Mouse (Mus musculus) olfactory bulb, adult 2 months (tissue): ENCODE measurements around the gene 4930558K02Rik. TPM values are rescaled to one million over a fixed set of nuclear protein-coding genes. Genes with fewer than 3 reads are reported as not detected.

Experiments used
- H3K27ac ChIP-seq: fragments of 200-500 bp; 2 replicates; pipeline ENCODE4 v1.5.1; 2012; ENCODE audit warnings: low read depth, low read length; ENCODE audit not compliant: insufficient read depth
- H3K4me1 ChIP-seq: fragments of 200-500 bp; 2 replicates; pipeline ENCODE4 v1.6.1; 2012; ENCODE audit warnings: low read length; ENCODE audit not compliant: control insufficient read depth, insufficient read depth
- H3K4me3 ChIP-seq: fragments of 200-500 bp; 2 replicates; pipeline ENCODE4 v1.5.1; 2012; ENCODE audit warnings: mild to moderate bottlenecking, low read depth, low read length, moderate library complexity; ENCODE audit not compliant: insufficient read depth
- CTCF ChIP-seq: fragments of 200-500 bp; IDR thresholded peaks from 2 replicates; pipeline ENCODE4 v1.5.1; 2012; ENCODE audit warnings: low read depth, mild to moderate bottlenecking, low read length, moderate library complexity; ENCODE audit not compliant: insufficient read depth
- POLR2A ChIP-seq: fragments of 200-500 bp; IDR thresholded peaks from 2 replicates; pipeline ENCODE4 v1.6.1; 2012; ENCODE audit warnings: mild to moderate bottlenecking, low read depth, low read length, moderate library complexity; ENCODE audit not compliant: insufficient read depth
- WGBS: fragments of 180-500 bp; shearing (Covaris S2); methylation state at CpG from one replicate; pipeline ENCODE4 v1.1.7; 2018; 5-methylcytosine and 5-hydroxymethylcytosine counted together
- polyA plus RNA-seq: library from polyadenylated mRNA; stranded (reverse); fragments of >200 nt; gene quantifications from 2 replicates; pipeline ENCODE4 v1.2.4, GENCODE M21; 2012; ENCODE audit warnings: low replicate concordance; ENCODE audit not compliant: missing spikeins, insufficient read depth, insufficient read length

4930558K02Rik gene
- not detected in 2 replicates for polyA plus RNA-seq

- H3K4me1 ChIP-seq: 0 out of 2 replicates have a peak, but pooled peaks cover 6% of the 10 kb centered on the region
- no peak within 1 kb of the TSS for H3K4me3 ChIP-seq
- H3K27ac ChIP-seq: no peak within 1 kb of the TSS
- TF ChIP-seq POLR2A (no peak), CTCF (no peak)
- 74% methylated on average over 1 of the region's 1 CpGs for WGBS
These were observed at the start of gene 4930558K02Rik for GRCm38 (mm10) chr1:161979536-161979935. Gene 4930558K02Rik (minus strand): TSS chr1:161979636.

- Histone ChIP-seq H3K4me3 (no peak overlapping the region), H3K4me1 (no peaks in the 10 kb centered on the region), H3K27ac (no peak overlapping the region)
- TF ChIP-seq POLR2A: no peak
- TF ChIP-seq CTCF: no peak
- WGBS: 72% methylated on average over 8 of the region's 8 CpGs
These were observed 44.3 kb upstream of the 4930558K02Rik start for GRCm38 (mm10) chr1:162023681-162024270.

- H3K27ac ChIP-seq: no peak overlapping the region
- TF ChIP-seq POLR2A: no peak
- no peak for TF ChIP-seq CTCF
- no peaks in the 10 kb centered on the region for H3K4me1 ChIP-seq
- WGBS: 89% methylated on average over 4 of the region's 4 CpGs
- no peak overlapping the region for H3K4me3 ChIP-seq
These were observed 41.3 kb upstream of the 4930558K02Rik start for GRCm38 (mm10) chr1:162020766-162021165.

GRCm38 (mm10) chr1:162020303-162020731, 40.9 kb upstream of the 4930558K02Rik start:
- TF ChIP-seq CTCF (no peak), POLR2A (no peak)
- no peaks in the 10 kb centered on the region for H3K4me1 ChIP-seq
- no peak overlapping the region for H3K27ac ChIP-seq
- no peak overlapping the region for H3K4me3 ChIP-seq
- 87% methylated on average over 7 of the region's 7 CpGs for WGBS

GRCm38 (mm10) chr1:162018601-162018977, 39.2 kb upstream of the 4930558K02Rik start:
- WGBS: 93% methylated on average over 6 of the region's 6 CpGs
- TF ChIP-seq CTCF (no peak), POLR2A (no peak)
- Histone ChIP-seq H3K4me1 (no peaks in the 10 kb centered on the region), H3K27ac (no peak overlapping the region), H3K4me3 (no peak overlapping the region)

- H3K27ac ChIP-seq: no peak overlapping the region
- WGBS: 89% methylated on average over 13 of the region's 13 CpGs
- TF ChIP-seq CTCF (no peak), POLR2A (no peak)
- no peak overlapping the region for H3K4me3 ChIP-seq
- no peaks in the 10 kb centered on the region for H3K4me1 ChIP-seq
These were observed 38.7 kb upstream of the 4930558K02Rik start for GRCm38 (mm10) chr1:162017975-162018600.

GRCm38 (mm10) chr1:162016982-162017381, 37.5 kb upstream of the 4930558K02Rik start:
- H3K4me3 ChIP-seq: no peak overlapping the region
- 74% methylated on average over 7 of the region's 7 CpGs for WGBS
- TF ChIP-seq POLR2A (no peak), CTCF (no peak)

GRCm38 (mm10) chr1:162015247-162015862, 35.9 kb upstream of the 4930558K02Rik start:
- no peak overlapping the region for H3K4me3 ChIP-seq
- TF ChIP-seq CTCF: no peak
- TF ChIP-seq POLR2A: no peak
- 83% methylated on average over 8 of the region's 8 CpGs for WGBS
- H3K27ac ChIP-seq: no peak overlapping the region
- H3K4me1 ChIP-seq: no peaks in the 10 kb centered on the region

More at GRCm38 (mm10) chr1:162016982-162017381, 37.5 kb upstream of the 4930558K02Rik start:
- no peak overlapping the region for H3K27ac ChIP-seq
- no peaks in the 10 kb centered on the region for H3K4me1 ChIP-seq

GRCm38 (mm10) chr1:162013561-162013960, 34.1 kb upstream of the 4930558K02Rik start:
- H3K27ac ChIP-seq: no peak overlapping the region
- 95% methylated on average over 4 of the region's 4 CpGs for WGBS
- TF ChIP-seq CTCF: no peak
- no peak for TF ChIP-seq POLR2A
- no peaks in the 10 kb centered on the region for H3K4me1 ChIP-seq
- H3K4me3 ChIP-seq: no peak overlapping the region
